Mouse (Mus musculus): ENCODE measurements around the gene Rgs10.

Rgs10 gene

DNA sequence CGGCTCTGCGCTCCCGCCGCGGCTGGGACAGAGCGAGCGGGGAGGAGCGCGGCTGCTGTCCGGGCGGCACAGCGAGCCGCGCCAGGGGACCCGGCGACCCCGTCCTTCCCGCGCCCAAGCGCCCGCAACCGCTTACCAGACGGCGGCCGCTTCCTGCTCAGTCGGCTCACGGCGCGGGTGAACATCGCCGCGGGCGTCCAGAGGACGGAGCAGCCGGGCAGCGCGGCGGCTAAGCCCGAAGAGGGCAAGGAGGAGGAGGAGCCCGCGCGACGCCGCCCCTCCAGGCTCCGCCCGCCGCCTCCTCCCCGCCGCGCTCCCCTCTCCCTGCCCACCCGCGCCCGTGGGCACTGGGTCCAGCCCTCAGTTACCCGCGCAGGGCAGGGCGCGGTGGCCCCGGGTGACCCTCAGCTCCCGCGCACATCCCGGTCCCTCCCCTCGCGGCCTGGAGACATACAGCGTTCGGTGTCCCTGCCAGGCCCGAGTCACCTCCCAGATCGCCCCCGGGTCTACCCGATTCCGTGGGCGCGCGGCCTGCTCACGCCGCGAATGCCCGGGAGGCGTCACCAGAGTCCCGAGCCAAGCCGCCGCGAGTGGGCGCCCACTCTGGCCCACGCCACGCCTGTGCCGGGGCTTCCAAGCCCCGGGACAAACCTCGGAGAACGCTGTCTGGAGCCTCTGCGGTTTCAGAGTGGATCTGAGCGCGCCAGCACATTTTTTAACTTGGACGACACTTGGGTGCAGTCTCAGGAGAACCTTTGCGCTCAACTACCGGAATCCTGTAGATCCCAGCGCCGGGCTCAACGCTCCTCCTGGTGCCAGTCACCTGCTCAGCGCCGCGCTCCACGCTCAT is at the start of gene Rgs10:
Gene Rgs10 (minus strand): TSS at position 829 of the 850 bp plus-strand sequence.
- peak; percentile 44 to 75 for DNase-seq (ENCODE audit: low spot score in 2 of 2)

- no peak for DNase-seq (ENCODE audit: low spot score in 2 of 2)
Measured at GRCm38 (mm10) chr7:128462406-128462805, 43.8 kb upstream of the Rgs10 start.

DNA sequence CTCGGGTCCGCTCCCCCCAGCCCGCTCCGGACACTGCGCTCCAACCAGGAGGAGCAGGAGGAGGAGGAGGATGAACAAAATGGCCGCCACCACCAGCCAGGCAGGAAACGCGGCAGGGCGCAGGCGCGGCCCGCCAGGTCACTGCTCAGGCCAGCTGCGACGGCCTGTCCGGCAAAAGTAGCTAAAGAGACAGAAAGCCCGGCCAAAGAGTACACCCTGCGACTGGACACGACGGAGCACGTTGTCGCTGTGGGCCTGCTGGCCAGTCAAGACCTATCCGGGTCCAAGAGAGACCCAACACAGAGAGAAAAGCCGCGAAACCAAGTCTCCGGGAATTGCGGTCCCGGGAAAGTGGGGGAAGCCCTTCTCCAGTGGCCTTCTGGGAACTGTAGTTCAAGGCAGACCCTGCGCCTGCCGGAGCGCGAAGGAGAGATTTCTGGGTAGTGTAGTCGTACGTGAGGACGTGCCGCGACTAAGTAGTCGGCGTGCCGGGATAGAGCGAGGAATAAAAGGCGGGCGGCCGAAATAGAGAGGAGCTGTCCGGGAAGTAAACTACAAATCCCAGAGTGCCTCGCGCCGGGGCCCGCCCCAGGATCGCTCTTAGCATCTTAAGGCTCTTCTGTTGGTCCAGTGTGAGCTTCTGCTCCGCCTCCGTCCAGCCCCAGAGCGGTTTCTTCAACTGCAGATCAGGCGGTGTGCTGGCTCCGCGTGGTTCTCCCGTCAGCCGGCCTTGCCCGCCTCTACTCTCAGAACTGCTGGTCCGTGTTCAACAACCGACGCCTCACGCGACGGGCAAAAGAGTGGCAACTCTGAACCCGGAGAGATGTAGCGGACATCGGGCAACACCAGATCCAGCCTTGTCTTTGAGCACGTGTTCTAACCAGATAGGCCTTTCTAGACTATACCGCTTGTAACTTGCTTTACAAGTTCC is 43.0 kb upstream of the Rgs10 start, which contains the start of gene Tial1:
Gene Tial1 (minus strand): TSS at position 433 of the 931 bp plus-strand sequence.
- DNase-seq (ENCODE audit: low spot score in 2 of 2): peak; percentile 94 to 98

- DNase-seq (ENCODE audit: low spot score in 2 of 2): no peak
Measured at GRCm38 (mm10) chr7:128460865-128461228, 42.3 kb upstream of the Rgs10 start.

- peak; percentile 5 to 61 for DNase-seq (ENCODE audit: low spot score in 2 of 2)
Measured at GRCm38 (mm10) chr7:128460131-128460864, 41.7 kb upstream of the Rgs10 start.

GRCm38 (mm10) chr7:128459791-128460130 is 41.2 kb upstream of the Rgs10 start:
- DNase-seq (ENCODE audit: low spot score in 2 of 2): no peak

DNA sequence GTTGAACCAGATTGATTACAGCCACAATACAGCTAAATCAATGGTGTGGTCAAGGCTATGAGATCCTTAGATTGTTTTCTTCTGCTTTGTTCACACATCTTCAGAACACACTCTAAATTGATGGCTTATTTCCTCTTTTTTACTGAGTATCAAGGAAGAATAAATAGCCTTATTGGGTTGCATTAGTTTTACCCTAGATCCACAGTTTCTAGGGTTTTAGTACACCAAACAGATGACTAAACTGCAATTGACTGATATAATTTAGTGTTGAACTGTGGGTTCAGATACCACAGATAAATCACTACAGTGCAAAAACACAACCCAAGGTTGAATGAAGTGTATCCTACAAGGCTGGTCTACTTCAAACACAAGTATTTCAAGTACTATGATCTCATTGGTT is 39.5 kb upstream of the Rgs10 start:
- DNase-seq (ENCODE audit: low spot score in 2 of 2): no peak

DNA sequence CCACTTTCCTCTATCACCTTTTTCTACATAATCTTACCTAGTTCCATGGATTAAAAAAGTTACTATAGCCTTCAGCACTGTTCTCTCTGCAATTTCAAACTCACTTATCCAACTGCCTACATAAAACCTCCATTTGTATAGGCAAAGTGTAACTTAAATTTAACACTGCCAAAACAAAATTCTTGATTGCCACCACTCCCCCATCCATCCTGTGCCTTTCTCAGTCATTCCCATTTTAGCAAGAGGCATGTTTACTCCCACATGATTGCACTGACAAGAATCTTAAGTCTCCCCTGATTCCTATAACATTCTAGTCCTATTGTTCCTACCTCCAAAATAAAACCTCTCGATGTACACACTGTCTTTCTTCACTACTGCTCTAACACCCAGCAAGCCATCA is 34.2 kb upstream of the Rgs10 start:
- DNase-seq (ENCODE audit: low spot score in 2 of 2): no peak

GRCm38 (mm10) chr7:128440584-128440983 is 22.0 kb upstream of the Rgs10 start:
- DNase-seq (ENCODE audit: low spot score in 2 of 2): no peak

- no peak for DNase-seq (ENCODE audit: low spot score in 2 of 2)
Measured at GRCm38 (mm10) chr7:128439251-128439650, 20.7 kb upstream of the Rgs10 start.

DNA sequence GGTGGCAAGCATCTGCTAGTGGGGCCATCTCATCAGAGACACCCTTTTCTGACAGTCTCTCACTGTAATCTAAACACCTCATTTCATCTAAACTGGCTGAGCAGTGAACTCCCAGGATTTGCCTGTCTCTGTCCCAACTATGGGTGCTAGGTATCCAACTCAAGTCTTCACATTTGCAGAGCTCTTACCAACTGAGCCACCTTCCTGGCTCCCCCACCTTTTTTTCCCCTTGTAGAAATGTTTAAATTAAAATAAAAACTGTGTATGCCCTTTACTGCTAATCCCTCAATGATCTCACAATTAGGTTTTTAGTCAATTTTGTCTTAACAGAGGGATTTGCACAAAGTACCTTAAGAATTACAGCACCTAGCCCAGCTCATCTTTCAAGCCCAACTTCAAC is 19.6 kb upstream of the Rgs10 start:
- DNase-seq (ENCODE audit: low spot score in 2 of 2): no peak

DNA sequence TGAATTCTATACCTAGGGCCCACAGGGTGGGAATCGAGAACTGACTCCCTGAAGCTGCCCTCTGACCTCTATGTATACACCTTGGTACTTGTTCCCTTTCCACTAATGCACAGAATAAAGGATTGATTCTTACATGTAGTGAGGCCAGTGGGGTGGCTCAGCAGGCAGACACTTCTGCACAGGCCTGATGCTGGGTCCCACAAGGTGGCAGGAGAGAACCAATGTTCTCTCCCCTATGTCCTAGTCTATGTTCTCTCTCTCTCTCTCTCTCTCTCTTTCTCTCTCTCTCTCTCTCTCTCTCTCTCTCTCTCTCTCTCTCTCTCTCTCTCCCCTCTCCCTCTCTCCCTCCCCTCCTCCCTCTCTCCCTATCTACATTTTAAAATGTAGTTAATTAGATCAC is 14.7 kb upstream of the Rgs10 start:
- DNase-seq (ENCODE audit: low spot score in 2 of 2): no peak

DNA sequence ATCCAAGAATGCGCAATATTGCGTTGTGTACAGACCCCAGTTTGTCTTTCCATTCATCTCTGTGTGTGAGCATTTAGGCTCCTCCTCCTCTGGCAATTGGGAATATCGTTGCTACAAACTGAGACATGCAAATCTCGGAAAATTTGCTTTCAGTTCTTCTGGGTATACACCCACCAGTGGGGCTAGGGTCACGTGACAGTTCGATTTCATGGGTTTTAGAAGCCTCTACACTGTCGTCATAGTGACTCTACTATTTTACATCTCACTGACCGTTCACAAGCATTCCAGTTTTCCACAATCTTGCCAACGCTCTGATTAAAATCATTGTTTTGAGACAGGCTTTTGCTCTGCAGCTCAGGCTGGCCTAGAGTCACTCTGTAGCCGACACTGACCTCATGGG is 14.0 kb upstream of the Rgs10 start:
- DNase-seq (ENCODE audit: low spot score in 2 of 2): no peak

- DNase-seq (ENCODE audit: low spot score in 2 of 2): no peak
Measured at GRCm38 (mm10) chr7:128422491-128422890, 3.9 kb upstream of the Rgs10 start.

DNA sequence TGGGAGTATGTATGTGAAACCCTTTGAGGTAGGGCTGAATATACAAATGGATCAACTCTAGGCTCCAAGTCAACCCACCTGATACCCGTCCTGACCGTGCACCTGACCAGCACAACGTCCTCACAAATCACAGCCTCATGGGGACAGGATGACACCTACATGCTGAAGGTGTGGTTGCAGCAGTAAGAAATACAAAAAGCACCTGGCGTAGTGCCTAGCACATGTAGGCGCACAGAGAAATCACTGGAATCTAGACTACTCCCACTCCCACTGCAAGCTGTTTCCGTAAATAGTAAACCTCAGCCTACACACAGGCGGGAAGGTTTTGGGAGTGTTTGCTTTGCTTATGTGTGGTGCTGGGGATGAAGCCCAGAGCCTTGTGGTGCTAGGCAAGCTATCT is 3.1 kb upstream of the Rgs10 start:
- DNase-seq (ENCODE audit: low spot score in 2 of 2): no peak

DNA sequence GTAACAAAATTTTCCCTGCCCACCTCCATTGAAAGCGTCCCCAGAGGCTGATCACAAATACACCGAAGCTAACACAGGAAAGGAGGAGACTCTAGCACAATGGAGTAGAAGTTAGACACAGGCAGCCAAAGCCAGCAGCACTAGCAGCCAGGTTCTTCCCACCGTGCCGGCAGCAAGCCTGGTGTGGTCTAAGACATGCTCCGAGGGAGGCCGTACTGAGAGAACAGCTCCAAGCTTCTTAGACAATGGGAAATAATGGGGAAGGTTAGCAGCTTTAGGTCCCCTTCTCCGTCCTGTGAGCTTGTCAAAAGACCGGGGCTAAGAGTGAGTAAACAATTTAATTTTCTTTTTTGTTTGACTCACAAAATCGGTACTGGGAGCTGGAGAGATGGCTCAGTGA is 1.1 kb upstream of the Rgs10 start:
- DNase-seq (ENCODE audit: low spot score in 2 of 2): no peak

GRCm38 (mm10) chr7:128417226-128417929 is 1.2 kb downstream of the Rgs10 start:
- DNase-seq (ENCODE audit: low spot score in 2 of 2): no peak

GRCm38 (mm10) chr7:128416664-128417063 is 1.9 kb downstream of the Rgs10 start:
- DNase-seq (ENCODE audit: low spot score in 2 of 2): no peak

GRCm38 (mm10) chr7:128414433-128414832 is 4.1 kb downstream of the Rgs10 start:
- DNase-seq (ENCODE audit: low spot score in 2 of 2): no peak

DNA sequence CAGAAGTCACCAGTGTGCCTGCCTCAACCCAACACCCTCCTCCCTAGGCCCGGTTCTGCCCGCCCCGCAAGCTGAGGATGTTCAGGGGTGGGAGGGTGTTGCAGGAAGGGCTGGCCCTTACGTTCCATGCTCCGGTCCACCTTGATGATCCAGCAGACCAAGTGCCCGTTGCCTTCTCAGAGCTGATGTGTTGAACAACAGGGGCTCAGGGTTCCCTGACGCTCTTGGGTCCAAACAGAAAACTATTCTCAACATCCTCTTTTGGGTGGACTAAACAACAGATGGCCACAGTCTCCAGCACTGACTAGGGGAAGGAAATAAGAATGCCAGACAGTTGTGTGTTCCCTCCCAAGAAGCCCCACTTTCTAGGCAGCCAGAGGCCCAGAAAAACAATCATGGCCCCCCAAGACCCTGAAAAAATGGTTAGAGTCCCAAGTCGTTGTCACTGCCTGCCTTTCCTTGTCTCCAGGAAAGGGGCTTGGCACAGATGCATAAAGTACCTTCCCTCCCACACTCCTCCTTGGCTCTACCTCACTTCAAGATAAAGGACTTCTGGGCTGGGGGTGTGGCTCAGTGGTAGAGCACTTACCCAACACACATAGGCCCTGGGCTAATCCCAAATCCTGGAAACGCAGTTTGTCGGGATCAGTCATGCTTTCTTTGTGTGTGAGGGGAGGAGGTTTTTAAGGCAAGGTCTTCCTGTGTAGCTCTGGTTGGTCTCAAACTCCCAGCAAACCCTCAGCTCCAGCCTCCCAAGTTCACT is 6.3 kb downstream of the Rgs10 start:
- DNase-seq (ENCODE audit: low spot score in 2 of 2): no peak
